Mouse (Mus musculus) heart, adult 2 months (tissue): Measurements from ENCODE around the gene Ccnf.

Experiments
- CTCF ChIP-seq: fragments of 200-600 bp; IDR thresholded peaks from 2 replicates; pipeline ENCODE4 v1.8.1; 2022; ENCODE audit warnings: antibody characterized with exemption, mild to moderate bottlenecking, moderate library complexity
- EP300 ChIP-seq: fragments of 200-500 bp; IDR thresholded peaks from 2 replicates; pipeline ENCODE4 v1.6.1; 2011; ENCODE audit warnings: low read depth, low read length, control low read depth; ENCODE audit not compliant: insufficient read depth

DNA sequence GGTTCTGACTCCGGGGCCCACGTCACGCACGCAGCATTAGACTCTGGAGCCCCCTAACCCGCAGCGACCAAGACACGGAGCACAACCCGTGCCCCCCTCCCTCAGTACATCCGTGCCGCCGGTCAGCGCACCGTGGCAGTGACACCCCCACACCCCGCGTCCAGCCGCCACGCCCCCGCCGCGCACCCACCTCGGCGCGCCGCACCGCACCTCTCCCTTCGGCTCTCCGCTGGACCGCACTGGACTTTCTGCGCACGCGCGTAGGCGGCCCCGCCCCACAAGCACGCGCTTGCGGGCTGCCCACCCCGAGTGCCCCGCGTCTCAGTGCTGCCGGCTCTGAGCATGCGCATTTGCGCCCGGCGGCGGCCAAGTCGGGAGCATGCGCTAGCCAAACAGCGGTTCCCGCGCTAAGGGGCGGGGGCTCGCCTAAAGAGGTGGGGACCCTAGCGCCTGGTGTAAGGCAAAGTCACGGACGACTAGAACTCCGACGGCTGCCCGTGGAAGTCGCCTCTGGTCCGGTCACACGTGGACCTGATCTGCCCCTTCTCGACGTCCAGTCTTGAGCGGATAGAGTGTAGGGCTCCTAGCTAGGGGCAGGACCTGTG lies 45.9 kb downstream of the Ccnf start, which contains the start of gene Tbc1d24:
- TF ChIP-seq EP300 (no peak), CTCF (no peak)
